Mouse (Mus musculus): ENCODE results near the gene Mmp27.

Mmp27 gene

GRCm38 (mm10) chr9:7571162-7571561 lies at the start of gene Mmp27:
TSS of gene Mmp27 (plus strand) at chr9:7571396.
- no peak for DNase-seq

- DNase-seq = no peak
These were observed 44.8 kb upstream of the Mmp27 start for GRCm38 (mm10) chr9:7526255-7526940.

- no peak for DNase-seq
These were observed 28.4 kb upstream of the Mmp27 start for GRCm38 (mm10) chr9:7542763-7543162.

- DNase-seq = no peak
These were observed 26.2 kb upstream of the Mmp27 start for GRCm38 (mm10) chr9:7544923-7545457.

DNA sequence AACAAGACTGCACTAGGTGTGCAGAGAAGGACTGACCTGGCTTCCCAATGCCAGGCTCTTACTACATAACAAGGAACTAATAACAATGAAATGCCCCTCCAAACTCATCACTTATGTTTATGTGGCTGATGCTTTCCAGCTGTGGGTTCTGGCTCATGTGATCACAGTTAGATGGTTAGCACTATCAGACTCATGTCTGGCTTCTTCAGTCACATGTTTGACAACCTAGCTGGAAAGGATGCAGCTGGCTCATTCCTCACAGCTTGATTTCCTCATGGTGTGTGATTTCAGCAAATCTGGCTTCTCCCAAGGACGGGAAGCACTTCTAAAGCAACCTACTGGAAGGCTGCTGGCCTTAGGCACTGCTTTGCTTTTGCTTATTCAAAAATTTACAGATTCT lies 25.7 kb upstream of the Mmp27 start:
- DNase-seq = peak; percentile 26

- DNase-seq = no peak
These were observed 25.3 kb upstream of the Mmp27 start for GRCm38 (mm10) chr9:7545920-7546319.

DNA sequence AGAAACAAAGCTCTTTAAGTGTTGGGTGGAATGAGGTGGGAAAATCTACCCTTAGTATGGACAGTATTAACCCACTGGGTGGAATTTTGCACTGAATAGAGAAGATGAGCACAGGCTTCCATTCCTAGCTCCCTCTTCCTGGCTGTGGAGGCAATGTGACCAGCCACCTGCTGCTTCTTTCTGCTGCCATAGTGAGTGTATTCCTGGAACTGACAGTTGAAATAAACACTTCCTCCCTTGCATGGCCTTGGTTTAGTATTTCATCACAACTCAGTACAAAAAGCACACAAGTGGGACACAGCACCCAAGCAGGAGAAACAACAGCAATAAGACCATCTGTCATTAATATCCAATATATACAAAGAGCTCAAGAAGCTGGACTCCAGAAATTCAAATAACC lies 19.3 kb upstream of the Mmp27 start:
- DNase-seq = no peak

DNA sequence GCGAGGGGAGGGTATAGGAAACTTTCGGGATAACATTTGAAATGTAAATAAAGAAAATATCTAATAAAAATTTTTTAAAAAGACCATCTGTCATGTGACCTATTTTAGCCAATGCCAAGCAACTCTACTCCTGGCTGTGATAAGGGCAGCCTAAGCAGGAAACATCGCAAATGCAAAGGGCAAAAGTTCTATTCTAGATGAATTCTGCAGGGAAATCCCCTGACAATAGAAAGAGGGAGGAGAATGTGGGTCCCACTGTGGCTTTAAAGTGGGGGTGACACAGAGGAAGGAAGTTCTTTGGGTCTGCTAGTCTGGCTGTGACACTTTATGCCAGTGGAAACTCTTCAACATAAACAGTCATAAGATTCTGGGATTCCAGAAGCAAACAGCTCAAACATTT lies 17.7 kb upstream of the Mmp27 start:
- no peak for DNase-seq

DNA sequence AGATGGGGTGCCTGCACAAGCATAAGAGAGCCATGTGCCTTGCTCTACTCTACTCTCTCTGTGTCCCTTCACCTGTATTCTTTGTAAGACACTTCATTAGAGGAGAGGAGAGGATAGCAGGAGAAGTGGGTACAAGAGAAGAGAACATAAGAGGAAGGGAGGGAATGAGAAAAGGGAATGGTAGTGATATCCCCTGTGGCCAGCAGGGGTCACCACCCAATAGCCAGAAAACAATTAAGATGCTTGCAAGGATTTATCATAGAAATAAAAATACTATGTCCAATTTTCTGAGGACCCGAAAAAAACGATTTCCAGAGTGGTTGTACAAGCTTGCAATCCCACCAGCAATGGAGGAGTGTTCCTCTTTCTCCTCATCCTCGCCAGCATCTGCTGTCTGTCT lies 16.8 kb upstream of the Mmp27 start:
- peak; percentile 36 for DNase-seq

DNA sequence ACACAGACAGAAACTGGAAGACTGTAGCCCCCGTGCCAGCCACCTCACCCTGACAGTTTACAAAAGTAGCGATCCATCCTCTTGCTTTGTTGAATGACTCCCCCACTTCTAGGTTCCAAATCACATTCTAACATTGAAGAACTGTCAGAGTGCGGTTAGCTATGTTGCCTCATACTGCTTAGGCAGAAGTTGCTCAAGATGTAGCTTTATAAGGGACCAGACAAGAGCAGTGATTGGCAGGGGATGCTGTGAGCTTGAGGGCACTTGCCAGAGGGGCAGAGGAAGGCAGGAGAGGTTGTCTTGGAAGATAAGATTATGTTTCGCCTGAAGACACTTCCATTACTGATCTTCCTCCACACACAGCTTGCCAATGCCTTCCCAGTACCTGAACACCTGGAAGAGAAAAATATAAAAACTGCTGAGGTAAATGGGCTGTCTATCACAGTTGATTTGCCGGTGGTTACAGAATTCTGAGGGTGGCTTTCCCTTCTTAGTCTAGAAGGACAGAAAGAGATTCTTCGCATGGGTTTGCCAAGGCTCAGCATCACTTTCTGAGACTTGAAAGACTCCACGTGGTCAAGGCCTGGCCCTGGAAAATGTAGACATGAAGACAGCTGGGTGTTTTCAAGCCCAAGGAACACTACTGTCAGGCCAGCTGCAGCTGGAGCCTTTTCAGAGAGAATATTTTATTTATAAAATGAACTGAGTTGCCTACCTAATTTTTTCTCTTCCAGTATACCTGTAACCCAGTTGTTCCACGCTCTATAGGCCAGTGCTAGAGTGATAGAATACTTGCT lies 12.8 kb upstream of the Mmp27 start, which contains the start of gene Mmp8:
Mmp8 (plus strand) TSS at position 236 of the 797 bp plus-strand sequence.
- DNase-seq = no peak

DNA sequence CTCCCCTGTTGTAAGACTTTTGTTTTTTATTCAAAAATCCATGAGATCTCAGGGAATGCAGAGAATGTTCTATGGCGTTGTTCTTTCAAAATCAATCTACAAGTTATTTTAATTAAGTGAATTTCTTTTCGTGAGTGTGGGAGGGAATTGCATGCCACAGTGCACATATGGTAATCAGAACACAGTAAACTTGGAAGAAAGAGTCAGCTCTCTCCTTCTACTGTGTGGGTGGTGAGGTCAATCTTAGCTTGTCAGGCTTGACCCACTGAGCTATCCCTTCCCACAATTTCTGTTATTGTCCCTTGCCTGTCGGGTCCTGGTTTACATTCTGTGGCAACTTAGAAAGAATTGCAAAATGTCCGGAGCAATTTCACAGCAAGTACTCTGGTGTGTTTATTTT lies 11.2 kb upstream of the Mmp27 start:
- DNase-seq = no peak

DNA sequence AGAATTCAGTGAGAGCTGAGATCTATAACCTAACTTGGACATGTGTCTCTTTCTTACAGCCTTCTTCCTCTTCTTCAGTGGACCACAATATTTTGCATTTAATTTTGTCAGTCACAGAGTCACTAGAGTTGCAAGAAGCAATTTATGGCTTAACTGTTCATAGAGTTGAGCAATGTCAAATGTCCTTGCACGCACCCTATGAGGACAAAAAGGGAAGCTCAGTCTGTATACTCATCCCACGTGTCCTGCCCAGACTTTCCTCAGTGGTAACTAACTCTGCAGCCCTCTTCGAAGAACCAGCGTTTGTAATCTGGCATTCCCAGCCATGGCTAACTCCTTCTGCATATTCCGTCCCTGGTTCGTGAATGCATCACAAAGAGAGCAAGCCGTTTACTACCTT lies 3.8 kb upstream of the Mmp27 start:
- no peak for DNase-seq

DNA sequence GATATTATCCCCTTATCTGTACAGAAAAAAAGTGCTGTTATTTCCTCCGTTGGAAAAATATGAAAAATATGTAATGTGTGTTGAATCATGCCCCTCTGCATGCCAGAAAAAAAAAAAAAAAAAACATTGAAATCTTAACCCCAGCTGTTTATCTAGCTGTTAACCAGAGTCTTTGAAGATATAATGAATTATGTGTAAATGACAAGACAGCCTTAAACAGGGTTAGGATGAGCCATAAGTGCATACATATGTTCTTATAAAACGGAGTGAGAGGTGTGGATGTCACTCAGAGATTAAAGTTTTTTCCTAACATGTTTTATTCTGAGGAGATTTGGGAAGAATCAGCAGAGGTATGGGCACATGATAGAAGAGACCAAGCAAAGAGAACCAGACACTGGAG lies 3.3 kb upstream of the Mmp27 start:
- no peak for DNase-seq

DNA sequence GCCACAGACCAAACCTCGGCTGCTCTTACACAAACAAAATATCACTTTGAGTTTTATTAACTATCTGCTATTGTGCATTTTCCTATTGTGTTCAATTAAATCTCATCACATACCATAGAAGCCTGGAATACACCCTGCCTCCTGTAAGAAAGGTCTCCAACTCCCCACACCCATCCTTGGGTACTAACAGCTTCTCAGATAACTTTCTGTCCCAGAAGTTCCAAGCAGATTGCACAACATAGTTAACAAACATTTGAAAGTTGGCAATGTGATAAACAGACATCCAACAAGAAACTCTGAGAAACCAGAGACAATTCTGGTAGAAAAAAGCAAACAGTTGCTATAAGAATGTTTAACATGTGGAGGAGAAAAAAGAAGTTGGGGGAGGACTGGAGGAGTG lies 711 bp upstream of the Mmp27 start:
- no peak for DNase-seq

DNA sequence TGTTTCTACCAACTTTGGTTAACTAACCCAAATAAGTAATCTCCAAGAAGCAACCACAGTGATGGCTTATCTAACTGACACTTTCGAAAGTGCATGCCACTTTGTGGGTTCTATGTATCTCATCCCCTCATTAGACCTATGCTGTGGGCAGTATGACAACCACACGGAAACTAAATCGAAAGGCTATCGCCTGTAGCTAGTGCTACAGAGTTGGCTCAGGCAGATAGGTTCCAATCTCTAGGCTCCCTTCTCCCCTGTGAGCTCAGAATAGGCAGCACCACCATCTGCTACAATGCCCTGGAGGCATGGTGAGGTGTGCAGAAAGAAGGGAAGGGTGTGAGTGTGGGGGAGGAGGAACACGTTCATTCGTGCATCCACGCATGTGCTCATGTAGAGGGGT lies 992 bp downstream of the Mmp27 start:
- no peak for DNase-seq

DNA sequence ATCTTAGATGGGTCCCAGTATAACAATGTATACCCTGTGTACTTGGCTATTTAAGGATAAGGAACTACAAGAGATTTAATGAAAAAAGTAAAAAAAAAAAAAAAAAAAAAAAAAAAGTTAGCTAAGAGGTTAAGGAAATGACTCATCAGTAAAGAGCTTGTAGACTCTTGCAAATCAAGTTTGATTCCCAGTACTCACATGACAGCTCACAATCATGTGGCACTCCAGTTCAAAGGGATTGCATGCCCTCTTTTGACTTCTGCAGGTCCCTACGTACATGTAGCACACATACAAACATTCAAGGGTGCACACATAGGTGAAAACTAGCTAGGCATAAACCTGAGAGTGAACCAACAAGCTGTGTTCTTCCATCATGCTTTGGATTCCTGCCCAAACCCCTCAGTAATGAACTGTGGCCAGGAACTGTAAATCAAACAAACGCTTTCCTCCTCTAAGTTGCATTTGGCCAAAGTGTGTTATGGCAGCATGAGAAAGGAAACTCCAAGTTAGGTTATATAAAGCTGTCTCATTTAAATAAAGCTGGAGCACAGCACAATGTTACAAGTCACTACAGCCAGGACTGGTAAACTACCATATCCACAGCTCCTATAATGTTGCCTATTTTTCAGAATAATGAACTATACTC lies 1.6 kb downstream of the Mmp27 start:
- no peak for DNase-seq

DNA sequence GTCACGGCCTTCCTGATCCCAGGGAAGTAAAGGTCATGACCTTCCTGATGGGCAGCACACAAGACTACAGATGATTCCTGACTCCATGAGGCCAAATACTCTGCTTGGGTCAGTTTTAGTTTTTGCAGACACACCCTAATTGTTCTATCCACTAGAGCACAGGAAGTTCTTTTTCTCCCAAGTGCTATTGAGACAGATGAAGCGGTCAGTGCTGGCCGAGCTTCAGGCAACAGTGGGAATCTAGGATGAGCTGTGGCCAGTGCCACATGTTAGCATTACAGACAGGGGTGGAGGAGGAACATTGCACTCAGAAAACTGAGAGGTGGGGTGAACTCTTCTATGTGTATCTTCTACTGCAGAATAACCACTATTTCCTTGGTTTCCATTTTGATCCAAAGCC lies 4.3 kb downstream of the Mmp27 start:
- DNase-seq = no peak

GRCm38 (mm10) chr9:7577371-7577770 lies 6.2 kb downstream of the Mmp27 start:
- DNase-seq = no peak

DNA sequence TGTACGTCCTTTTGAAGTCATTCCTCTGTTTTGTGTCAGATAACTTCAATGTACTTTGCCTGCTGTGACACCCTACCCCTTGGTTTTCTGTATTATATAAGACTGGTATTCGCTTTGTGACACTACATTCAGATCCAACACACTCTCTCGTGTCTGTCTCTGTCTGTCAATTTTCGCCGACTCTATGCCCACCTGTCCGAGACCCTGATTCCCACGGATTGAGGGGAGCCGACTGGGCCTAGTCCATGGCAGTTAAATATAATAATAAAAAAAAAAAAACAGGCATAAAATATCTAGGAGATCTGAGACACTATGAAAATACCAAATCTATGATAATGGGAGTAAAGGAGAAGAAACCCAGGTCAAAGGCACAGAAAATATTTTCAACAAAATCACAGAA lies 18.9 kb downstream of the Mmp27 start:
- DNase-seq = no peak

DNA sequence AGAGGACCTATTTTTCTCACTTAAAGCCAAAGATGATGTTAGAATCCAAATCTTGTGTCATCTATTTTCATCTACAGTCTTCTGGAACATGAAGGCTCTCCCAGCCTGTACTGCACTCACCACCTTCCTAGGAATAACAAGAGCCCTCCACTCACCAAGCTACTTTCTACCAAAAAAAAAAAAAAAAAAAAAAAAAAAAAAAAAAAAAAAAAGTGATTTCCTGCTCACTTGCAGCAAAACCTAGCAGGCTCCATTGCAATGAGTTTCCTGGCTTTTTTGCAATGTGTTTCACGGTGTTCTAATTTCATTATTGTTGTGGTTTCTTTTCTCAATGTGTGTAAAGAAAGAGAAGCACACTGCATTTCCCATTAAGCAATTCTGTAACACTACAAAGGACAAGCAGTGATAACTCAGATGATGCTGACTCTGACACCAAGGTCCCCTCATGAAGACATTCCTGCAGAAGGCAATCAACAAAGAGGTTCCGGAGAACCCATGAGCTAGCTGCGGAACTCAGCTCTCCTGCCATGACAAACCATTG lies 22.1 kb downstream of the Mmp27 start:
- no peak for DNase-seq

DNA sequence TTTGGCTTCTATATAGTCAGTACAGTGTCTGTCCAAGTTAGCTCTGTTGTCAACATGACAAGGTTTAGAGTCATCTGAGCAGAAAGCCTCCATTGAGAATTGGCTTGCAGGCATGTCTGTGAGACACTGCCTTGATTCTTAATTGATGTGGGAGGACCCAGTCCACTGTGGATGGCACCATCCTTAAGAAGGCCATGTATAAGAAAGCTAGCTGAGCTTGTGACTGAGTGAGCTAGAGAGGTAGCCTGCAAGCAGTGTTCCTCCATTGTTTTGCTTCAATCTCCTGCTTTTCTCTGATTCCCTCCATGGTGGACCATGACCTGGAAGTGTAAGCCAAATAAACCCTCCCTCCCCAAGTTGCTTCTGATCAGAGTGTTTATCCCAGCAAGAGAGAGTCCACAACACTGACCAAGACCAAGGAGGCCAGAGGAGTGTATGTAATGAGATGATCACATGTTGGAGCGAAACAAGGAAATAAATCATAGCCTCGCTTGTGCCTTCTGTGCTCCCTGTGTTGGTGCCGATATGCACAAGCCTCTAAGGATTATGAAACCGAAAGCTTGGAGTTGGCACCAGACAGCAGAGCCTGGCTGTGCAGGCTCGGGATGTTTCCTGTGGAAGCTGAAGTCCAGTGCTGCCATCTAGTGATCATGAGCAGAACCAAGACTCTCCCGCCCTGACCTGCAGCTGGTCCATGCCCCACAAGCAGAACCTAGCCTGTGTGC lies 23.8 kb downstream of the Mmp27 start:
- DNase-seq = peak; percentile 94

GRCm38 (mm10) chr9:7602982-7603742 lies 32.0 kb downstream of the Mmp27 start:
- DNase-seq = peak; percentile 71
